Mouse (Mus musculus) kidney, adult 2 months (tissue): ENCODE data around the gene Cabin1.

Experiments
- CTCF ChIP-seq: fragments of 200-500 bp; conservative IDR thresholded peaks from 2 replicates; pipeline ENCODE4 v1.5.1; 2011; ENCODE audit warnings: low read depth, mild to moderate bottlenecking, control low read depth, low read length, moderate library complexity, mixed read lengths; ENCODE audit not compliant: insufficient read depth, insufficient read length
- POLR2A ChIP-seq: fragments of 200-500 bp; IDR thresholded peaks from one replicate; pipeline ENCODE4 v1.6.1; 2011; ENCODE audit warnings: low read depth, low read length, control low read depth

DNA sequence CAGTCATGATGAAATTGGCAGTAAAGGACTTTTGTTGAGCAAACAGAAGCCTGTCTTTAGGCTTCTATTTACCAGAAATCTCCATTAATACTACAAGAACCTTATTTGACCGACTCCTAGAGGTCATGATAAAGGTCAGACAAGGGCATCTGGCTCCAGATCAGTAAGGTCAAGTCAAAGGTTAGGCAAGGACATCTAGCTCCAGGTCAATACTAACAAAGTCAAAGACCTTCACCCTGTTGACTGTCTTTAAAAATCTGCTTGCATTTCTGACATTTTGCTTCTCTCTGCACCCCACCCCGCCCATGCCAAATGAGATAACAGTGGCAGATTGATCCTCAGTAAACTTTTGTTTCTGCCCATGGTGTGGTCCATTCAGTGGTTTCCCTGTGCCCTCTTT is 40.1 kb upstream of the Cabin1 start:
- TF ChIP-seq POLR2A (no peak), CTCF (no peak)
